Mouse (Mus musculus): ENCODE results near the gene Fig4. TPM values are rescaled to one million over a fixed set of nuclear protein-coding genes. Genes with fewer than 3 reads are reported as not detected.

Gene Fig4
- polyA plus RNA-seq, 1 experiment from 2014 or later = 13.2 TPM

GRCm38 (mm10) chr10:41156693-41157092, 146.4 kb downstream of the Fig4 start:
- Histone ChIP-seq H3K4me1 (peaks cover 46% of the 10 kb centered on the region), H3K27me3 (replicated peaks) (no peaks in the 10 kb centered on the region), H3K27ac (no peak overlapping the region; the same call in 1 of the 2 replicates), H3K4me3 (no peak overlapping the region), H3K4me2 (no peak overlapping the region), H3K9me3 (replicated peaks) (no peaks in the 10 kb centered on the region), H3K9ac (no peak overlapping the region), H3K36me3 (no peaks in the 10 kb centered on the region)
- ATAC-seq = peak; percentile 58; the same call in 1 of the 2 replicates
- WGBS (ENCODE audit: insufficient replicate concordance) = 23% methylated on average over 1 of the region's 1 CpGs

GRCm38 (mm10) chr10:41153229-41153750, 149.8 kb downstream of the Fig4 start:
- H3K27ac ChIP-seq = no peak overlapping the region
- H3K9me3 ChIP-seq (replicated peaks) = no peaks in the 10 kb centered on the region
- 57% methylated on average over 5 of the region's 5 CpGs for WGBS (ENCODE audit: insufficient replicate concordance)
- H3K4me3 ChIP-seq = no peak overlapping the region
- no peaks in the 10 kb centered on the region; the same call in 1 of the 2 replicates for H3K27me3 ChIP-seq (replicated peaks)
- ATAC-seq = peak; percentile 61; the same call in 1 of the 2 replicates
- peaks cover 54% of the 10 kb centered on the region for H3K4me1 ChIP-seq
- H3K9ac ChIP-seq = 0 out of 2 replicates have a peak overlapping the region, but pooled peaks have one; percentile 24
- no peak overlapping the region for H3K4me2 ChIP-seq
- H3K36me3 ChIP-seq = no peaks in the 10 kb centered on the region

- no peak overlapping the region for H3K27ac ChIP-seq
- H3K4me3 ChIP-seq = no peak overlapping the region
- ATAC-seq = no peak
- H3K27me3 ChIP-seq (replicated peaks) = peaks cover 6% of the 10 kb centered on the region; the same call in 1 of the 2 replicates
- H3K4me2 ChIP-seq = no peak overlapping the region
- peaks cover 57% of the 10 kb centered on the region for H3K4me1 ChIP-seq
- H3K36me3 ChIP-seq = no peaks in the 10 kb centered on the region
- no peaks in the 10 kb centered on the region for H3K9me3 ChIP-seq (replicated peaks)
- 62% methylated on average over 4 of the region's 4 CpGs for WGBS (ENCODE audit: insufficient replicate concordance)
- H3K9ac ChIP-seq = no peak overlapping the region
Measured at GRCm38 (mm10) chr10:41151901-41152300, 151.2 kb downstream of the Fig4 start.

- Histone ChIP-seq H3K27me3 (replicated peaks) (peaks cover 11% of the 10 kb centered on the region), H3K36me3 (no peaks in the 10 kb centered on the region), H3K4me3 (no peak overlapping the region), H3K4me2 (no peak overlapping the region), H3K27ac (no peak overlapping the region), H3K9ac (no peak overlapping the region), H3K4me1 (peaks cover 52% of the 10 kb centered on the region), H3K9me3 (replicated peaks) (no peaks in the 10 kb centered on the region)
- WGBS (ENCODE audit: insufficient replicate concordance) = 66% methylated on average over 18 of the region's 18 CpGs
- ATAC-seq = no peak
Measured at GRCm38 (mm10) chr10:41151441-41151840, 151.6 kb downstream of the Fig4 start.

DNA sequence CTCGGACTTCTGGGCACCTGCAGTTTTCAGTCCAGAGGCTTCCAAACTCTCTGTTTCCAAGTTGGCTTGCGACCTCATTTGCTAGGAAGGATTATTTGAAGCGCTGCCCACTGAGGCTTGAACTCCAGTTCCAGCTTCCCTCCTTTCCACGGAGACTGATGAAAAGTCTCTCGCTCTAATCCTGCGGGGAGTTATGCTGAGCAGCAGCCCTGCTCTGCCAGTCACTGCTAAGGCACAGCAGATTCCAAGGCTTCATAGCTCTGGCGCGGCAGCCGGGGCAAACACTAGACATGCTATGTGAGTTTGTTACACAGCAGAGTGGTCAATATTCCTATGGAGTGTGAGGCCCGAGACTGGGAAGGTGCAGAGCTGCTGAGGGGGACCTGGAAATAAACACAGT, 152.0 kb downstream of the Fig4 start:
- Histone ChIP-seq H3K27ac (no peak overlapping the region), H3K27me3 (replicated peaks) (peaks cover 15% of the 10 kb centered on the region), H3K36me3 (no peaks in the 10 kb centered on the region), H3K9me3 (replicated peaks) (no peaks in the 10 kb centered on the region), H3K4me1 (peaks cover 48% of the 10 kb centered on the region), H3K4me3 (no peak overlapping the region), H3K9ac (no peak overlapping the region), H3K4me2 (no peak overlapping the region)
- 73% methylated on average over 10 of the region's 10 CpGs for WGBS (ENCODE audit: insufficient replicate concordance)
- no peak for ATAC-seq

DNA sequence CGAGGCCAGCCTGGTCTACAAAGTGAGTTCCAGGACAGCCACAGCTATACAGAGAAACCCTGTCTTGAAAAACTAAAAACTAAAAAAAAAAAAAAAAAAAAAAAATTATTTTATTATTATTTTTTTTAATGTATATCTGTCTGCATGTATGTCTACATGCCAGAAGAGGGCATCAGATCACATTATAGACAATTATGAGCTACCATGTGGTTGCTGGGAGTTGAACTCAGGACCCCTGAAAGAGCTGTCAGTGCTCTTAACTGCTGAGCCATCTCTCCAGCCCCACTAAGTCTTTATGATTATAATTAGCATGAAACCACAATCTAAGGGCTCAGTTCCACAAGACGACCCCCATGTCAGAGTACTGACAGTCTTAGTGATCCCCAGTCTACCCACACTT, 152.6 kb downstream of the Fig4 start:
- no peak overlapping the region for H3K27ac ChIP-seq
- H3K9me3 ChIP-seq (replicated peaks) = no peaks in the 10 kb centered on the region
- H3K36me3 ChIP-seq = no peaks in the 10 kb centered on the region
- peaks cover 18% of the 10 kb centered on the region for H3K27me3 ChIP-seq (replicated peaks)
- H3K9ac ChIP-seq = no peak overlapping the region
- no peak for ATAC-seq
- H3K4me3 ChIP-seq = no peak overlapping the region
- 62% methylated on average over 2 of the region's 2 CpGs for WGBS (ENCODE audit: insufficient replicate concordance)
- H3K4me2 ChIP-seq = no peak overlapping the region
- peaks cover 43% of the 10 kb centered on the region for H3K4me1 ChIP-seq

GRCm38 (mm10) chr10:41149307-41149706, 153.8 kb downstream of the Fig4 start:
- H3K27ac ChIP-seq = no peak overlapping the region
- no peak for ATAC-seq
- H3K4me1 ChIP-seq = peaks cover 32% of the 10 kb centered on the region
- H3K36me3 ChIP-seq = no peaks in the 10 kb centered on the region
- H3K9ac ChIP-seq = no peak overlapping the region
- 76% methylated on average over 3 of the region's 3 CpGs for WGBS (ENCODE audit: insufficient replicate concordance)
- no peaks in the 10 kb centered on the region for H3K9me3 ChIP-seq (replicated peaks)
- no peak overlapping the region for H3K4me3 ChIP-seq
- no peak overlapping the region for H3K4me2 ChIP-seq
- peaks cover 30% of the 10 kb centered on the region for H3K27me3 ChIP-seq (replicated peaks)

DNA sequence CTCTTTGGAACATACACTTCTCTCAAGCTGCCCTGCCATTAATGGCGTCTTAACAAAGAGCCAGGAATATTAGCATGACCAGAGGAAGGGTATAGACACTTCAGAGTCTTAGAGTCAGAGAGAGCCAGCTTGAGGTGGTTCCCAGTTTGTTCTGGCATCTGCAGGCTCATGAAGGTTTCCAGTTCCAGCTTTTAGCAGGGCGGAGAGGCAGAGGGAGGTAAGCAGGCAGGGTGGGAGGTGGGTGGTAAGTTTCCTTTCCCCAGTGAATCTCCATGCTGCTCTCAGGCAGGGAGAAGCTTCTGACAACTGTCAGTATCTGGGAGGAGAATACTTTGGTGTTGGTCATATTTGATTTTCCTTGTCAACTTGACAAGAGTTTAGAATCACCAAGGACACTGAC, 156.9 kb downstream of the Fig4 start:
- H3K4me2 ChIP-seq = no peak overlapping the region
- peaks cover 10% of the 10 kb centered on the region for H3K4me1 ChIP-seq
- no peaks in the 10 kb centered on the region for H3K36me3 ChIP-seq
- peaks cover 48% of the 10 kb centered on the region for H3K27me3 ChIP-seq (replicated peaks)
- H3K4me3 ChIP-seq = no peak overlapping the region
- H3K27ac ChIP-seq = no peak overlapping the region
- 60% methylated on average over 2 of the region's 2 CpGs for WGBS (ENCODE audit: insufficient replicate concordance)
- no peak overlapping the region for H3K9ac ChIP-seq
- ATAC-seq = no peak
- no peaks in the 10 kb centered on the region for H3K9me3 ChIP-seq (replicated peaks)

Other genes with a start within 250 kb of the Fig4 start
- gene Gpr6, start 231.0 kb downstream of the Fig4 start, polyA plus RNA-seq (2016; fragmentation: Nextera tagmentation; extraction: Ambion mirVana) = not detected in 2 replicates
- not detected in 2 replicates for gene Ak9, start 720 bp upstream of the Fig4 start, polyA plus RNA-seq (2016; fragmentation: Nextera tagmentation; extraction: Ambion mirVana)
- gene Zbtb24, start 147.1 kb upstream of the Fig4 start, polyA plus RNA-seq (2016; fragmentation: Nextera tagmentation; extraction: Ambion mirVana) = 7.3 and 8.5 TPM in 2 replicates
- 10.6 TPM in 2 replicates for gene Mical1, start 173.1 kb upstream of the Fig4 start, polyA plus RNA-seq (2016; fragmentation: Nextera tagmentation; extraction: Ambion mirVana)
- 12.2 and 13.4 TPM in 2 replicates for gene Smpd2, start 187.1 kb upstream of the Fig4 start, polyA plus RNA-seq (2016; fragmentation: Nextera tagmentation; extraction: Ambion mirVana)
- 0.12 TPM in 1 of 2 replicates, not detected in the other for gene Ppil6, start 187.2 kb upstream of the Fig4 start, polyA plus RNA-seq (2016; fragmentation: Nextera tagmentation; extraction: Ambion mirVana)
- 83.6 TPM in 2 replicates for gene Cd164, start 216.2 kb upstream of the Fig4 start, polyA plus RNA-seq (2016; fragmentation: Nextera tagmentation; extraction: Ambion mirVana)

All from liver, embryonic 12.5 days (tissue).